Mouse (Mus musculus) erythroblast, embryonic 14.5 days (primary cell): ENCODE measurements around the gene Tubb4b.

Experiments used
- GATA1 ChIP-seq: IDR thresholded peaks from 2 replicates; pipeline ENCODE4 v1.6.1; 2012; ENCODE audit warnings: low read length, inconsistent platforms, mixed read lengths
- TAL1 ChIP-seq: IDR thresholded peaks from 3 replicates; pipeline ENCODE4 v1.6.1; 2012; ENCODE audit warnings: low read length, inconsistent platforms, mixed read lengths

- no peak for TF ChIP-seq GATA1
- no peak for TF ChIP-seq TAL1
Measured at GRCm38 (mm10) chr2:25180973-25181890, 43.3 kb downstream of the Tubb4b start.
